Mouse (Mus musculus) ovary, postnatal 14 days (tissue): ENCODE measurements around the gene Ttyh2.

Source experiments
- DNase-seq: peaks from one replicate; pipeline ENCODE4 v3.0.0; 2022; ENCODE audit warnings: low spot score

Gene Ttyh2

DNA sequence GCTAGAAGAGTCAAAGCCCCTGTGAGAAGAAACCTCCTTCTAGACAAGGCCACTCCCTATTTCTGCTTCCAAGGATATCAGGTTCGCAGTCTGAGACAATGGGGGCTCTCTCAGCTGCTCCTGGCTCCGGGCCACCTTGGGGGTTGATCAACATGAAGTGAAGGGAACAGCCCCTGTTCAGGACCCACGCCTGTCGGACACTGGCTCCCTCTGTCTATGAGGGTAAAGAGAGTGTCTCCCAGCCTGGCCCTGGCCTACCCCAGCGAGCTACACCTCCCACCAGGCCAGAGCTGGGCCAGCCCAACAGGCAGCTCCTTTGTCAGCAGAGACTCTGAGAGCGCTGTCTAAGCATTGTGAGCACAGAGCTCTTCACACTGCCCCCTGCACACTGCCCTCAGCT is 94.7 kb downstream of the Ttyh2 start:
- no peak for DNase-seq
